Mouse (Mus musculus) heart, embryonic 13.5 days (tissue): ENCODE measurements at regions not wholly inside any gene's neighbourhood (a gene's known extent, or its start where the extent isn't known, plus 50 kb on each side); places are given as distances from the start of the nearest gene placed in this dataset.

Experiments used
- ATAC-seq: fragments of 200-750 bp; cut with Nextera tagmentation; 2 replicates; pipeline ENCODE4 v1.8.0; 2017; ENCODE audit warnings: moderate TSS enrichment; ENCODE audit not compliant: insufficient number of reproducible peaks, low FRiP score, low TSS enrichment; ENCODE audit errors: extremely low read depth
- H3K27ac ChIP-seq: fragments of 300-500 bp; sonication (generic); replicated peaks from 2 replicates; pipeline ENCODE4 v1.5.1; 2015; ENCODE audit warnings: moderate library complexity, mild to moderate bottlenecking, inconsistent platforms
- H3K27me3 ChIP-seq: fragments of 300-500 bp; sonication (generic); replicated peaks from 2 replicates; pipeline ENCODE4 v1.6.1; 2015; ENCODE audit warnings: mild to moderate bottlenecking, inconsistent platforms
- H3K36me3 ChIP-seq: fragments of 300-500 bp; sonication (generic); 2 replicates; pipeline ENCODE4 v1.6.1; 2015; ENCODE audit warnings: mild to moderate bottlenecking, inconsistent platforms
- H3K4me1 ChIP-seq: fragments of 300-500 bp; sonication (generic); 2 replicates; pipeline ENCODE4 v1.6.1; 2015; ENCODE audit warnings: inconsistent platforms
- H3K4me2 ChIP-seq: fragments of 300-500 bp; sonication (generic); 2 replicates; pipeline ENCODE4 v1.6.1; 2015; ENCODE audit warnings: inconsistent platforms, mild to moderate bottlenecking, moderate library complexity
- H3K4me3 ChIP-seq: fragments of 300-500 bp; sonication (generic); 2 replicates; pipeline ENCODE4 v1.5.1; 2015; ENCODE audit warnings: moderate library complexity, mild to moderate bottlenecking, inconsistent platforms
- H3K9ac ChIP-seq: fragments of 300-500 bp; sonication (generic); 2 replicates; pipeline ENCODE4 v1.6.1; 2015; ENCODE audit warnings: inconsistent platforms, mild to moderate bottlenecking, moderate library complexity
- H3K9me3 ChIP-seq: fragments of 300-500 bp; sonication (generic); 2 replicates; pipeline ENCODE4 v1.6.1; 2016; ENCODE audit warnings: inconsistent platforms
- WGBS: fragments of 180-500 bp; shearing (Covaris S2); methylation state at CpG from one replicate; pipeline ENCODE4 v1.1.7; 2015; ENCODE audit warnings: mixed read lengths; 5-methylcytosine and 5-hydroxymethylcytosine counted together

DNA sequence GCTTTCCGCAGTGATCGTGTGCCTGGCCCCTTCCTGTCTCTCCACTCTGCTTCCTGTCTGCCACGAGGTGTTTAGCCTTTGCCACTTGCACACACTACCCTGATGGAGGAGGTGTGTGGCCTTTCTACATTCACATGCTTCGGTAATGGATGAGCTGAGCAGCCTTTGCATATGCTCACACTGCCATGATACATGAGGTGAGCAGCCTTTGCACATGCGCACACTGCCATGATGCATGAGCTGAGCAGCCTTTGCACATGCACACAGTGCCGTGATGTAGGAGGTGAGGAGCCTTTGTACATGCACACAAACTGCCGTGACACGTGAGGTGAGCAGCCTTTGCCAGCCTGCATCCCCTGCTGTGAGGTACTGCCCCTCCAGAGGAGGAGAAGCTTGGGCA, 58.3 kb downstream of the Erv3 start:
- no peaks in the 10 kb centered on the region for H3K27me3 ChIP-seq
- H3K4me2 ChIP-seq = no peak overlapping the region
- H3K4me1 ChIP-seq = no peaks in the 10 kb centered on the region
- WGBS = 65% methylated on average over 8 of the region's 8 CpGs
- no peak overlapping the region for H3K4me3 ChIP-seq
- no peak for ATAC-seq
- H3K27ac ChIP-seq = no peak overlapping the region
- H3K36me3 ChIP-seq = no peaks in the 10 kb centered on the region
- no peaks in the 10 kb centered on the region for H3K9me3 ChIP-seq
- no peak overlapping the region for H3K9ac ChIP-seq

DNA sequence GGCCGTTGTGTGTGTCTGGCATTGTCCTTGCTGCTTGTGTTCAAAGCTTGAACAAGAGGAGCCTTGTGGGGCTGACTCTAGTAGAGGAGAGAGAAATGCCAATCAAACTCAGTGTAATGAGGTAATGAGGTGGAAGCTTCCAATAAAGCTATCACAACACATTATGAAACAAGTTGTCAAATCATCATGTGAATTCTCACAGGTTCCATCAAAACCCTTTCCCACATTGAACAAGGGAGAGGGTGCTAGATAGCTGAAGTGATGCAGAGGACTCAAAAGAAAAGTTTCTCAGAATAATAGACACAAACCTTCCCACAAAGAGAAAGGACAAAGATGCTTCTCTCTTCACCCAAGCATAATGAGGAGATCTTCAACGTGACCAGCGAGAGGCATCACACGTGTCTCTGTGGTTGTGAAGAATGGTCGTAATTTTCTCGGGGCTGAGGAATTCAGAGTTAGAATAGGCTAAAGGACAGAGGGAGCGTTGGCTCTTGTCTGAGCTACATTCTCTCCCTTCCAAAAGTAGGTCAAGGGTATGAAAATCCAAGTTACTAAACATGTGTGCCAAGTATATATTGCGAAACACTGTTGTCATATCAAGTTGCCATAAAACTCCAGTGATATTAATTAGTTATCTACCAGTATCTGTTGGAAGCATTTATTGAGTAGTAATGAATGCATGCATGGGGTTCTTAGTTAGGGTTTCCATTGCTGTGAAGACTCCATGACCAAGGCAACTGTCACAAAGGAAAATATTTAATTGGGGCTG, 59.2 kb downstream of the Erv3 start:
- no peak overlapping the region for H3K4me3 ChIP-seq
- no peak overlapping the region for H3K27ac ChIP-seq
- no peaks in the 10 kb centered on the region for H3K4me1 ChIP-seq
- WGBS = 91% methylated on average over 8 of the region's 8 CpGs
- H3K4me2 ChIP-seq = no peak overlapping the region
- H3K27me3 ChIP-seq = no peaks in the 10 kb centered on the region
- ATAC-seq = no peak
- no peak overlapping the region for H3K9ac ChIP-seq
- no peaks in the 10 kb centered on the region for H3K36me3 ChIP-seq
- H3K9me3 ChIP-seq = no peaks in the 10 kb centered on the region

GRCm38 (mm10) chr2:131799486-131799885, 60.1 kb downstream of the Erv3 start:
- Histone ChIP-seq H3K4me2 (no peak overlapping the region), H3K4me1 (no peaks in the 10 kb centered on the region), H3K9ac (no peak overlapping the region), H3K27me3 (no peaks in the 10 kb centered on the region), H3K36me3 (no peaks in the 10 kb centered on the region), H3K27ac (no peak overlapping the region), H3K9me3 (no peaks in the 10 kb centered on the region), H3K4me3 (no peak overlapping the region)
- WGBS = 82% methylated on average over 7 of the region's 7 CpGs
- no peak for ATAC-seq

DNA sequence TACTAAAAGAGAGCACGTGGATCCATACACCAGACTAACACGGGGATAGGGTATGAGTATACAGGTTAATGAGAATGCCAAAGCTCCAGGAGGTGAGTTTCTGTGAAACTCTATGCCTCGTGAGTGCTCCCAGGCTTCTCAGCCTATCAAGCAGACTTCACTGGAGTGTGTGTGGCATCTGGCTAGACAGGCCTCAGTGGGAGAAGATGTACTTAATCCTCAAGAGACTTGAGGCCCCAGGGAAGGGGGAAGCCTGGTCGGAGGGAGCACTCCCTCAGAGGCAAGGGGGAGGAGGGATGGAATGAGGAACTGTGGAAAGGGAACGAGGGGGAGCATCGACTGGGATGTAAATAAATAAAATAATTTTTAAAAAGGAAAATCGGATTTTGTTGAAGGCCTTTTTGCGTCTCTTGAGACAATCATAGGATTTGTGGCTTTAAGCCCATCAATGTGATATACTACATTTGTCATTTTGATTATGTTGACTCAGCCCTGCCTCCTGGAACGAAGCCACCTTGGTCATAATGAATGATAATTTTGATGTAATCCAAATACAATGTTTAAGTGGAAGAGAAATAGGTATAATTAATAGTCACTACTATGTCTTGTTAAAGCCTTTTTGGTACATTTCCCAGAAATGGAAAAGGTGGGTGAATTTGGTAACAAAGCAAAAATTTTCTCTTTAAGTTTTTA, 62.4 kb downstream of the Erv3 start:
- WGBS = 63% methylated on average over 9 of the region's 9 CpGs
- H3K4me1 ChIP-seq = no peaks in the 10 kb centered on the region
- ATAC-seq = no peak

GRCm38 (mm10) chr2:131775381-131775780, 84.2 kb downstream of the Erv3 start:
- Histone ChIP-seq H3K4me2 (no peak overlapping the region), H3K27me3 (no peaks in the 10 kb centered on the region), H3K4me3 (no peak overlapping the region), H3K9ac (no peak overlapping the region), H3K9me3 (peaks cover 9% of the 10 kb centered on the region; the same call in 1 of the 2 replicates), H3K36me3 (no peaks in the 10 kb centered on the region), H3K4me1 (no peaks in the 10 kb centered on the region), H3K27ac (no peak overlapping the region)
- ATAC-seq = no peak
- WGBS = 91% methylated on average over 1 of the region's 1 CpGs

More for the DNA sequence above, 62.4 kb downstream of the Erv3 start:
- Histone ChIP-seq H3K4me3 (no peak overlapping the region), H3K27ac (no peak overlapping the region), H3K9me3 (no peaks in the 10 kb centered on the region), H3K9ac (no peak overlapping the region), H3K4me2 (no peak overlapping the region), H3K36me3 (no peaks in the 10 kb centered on the region), H3K27me3 (no peaks in the 10 kb centered on the region)

DNA sequence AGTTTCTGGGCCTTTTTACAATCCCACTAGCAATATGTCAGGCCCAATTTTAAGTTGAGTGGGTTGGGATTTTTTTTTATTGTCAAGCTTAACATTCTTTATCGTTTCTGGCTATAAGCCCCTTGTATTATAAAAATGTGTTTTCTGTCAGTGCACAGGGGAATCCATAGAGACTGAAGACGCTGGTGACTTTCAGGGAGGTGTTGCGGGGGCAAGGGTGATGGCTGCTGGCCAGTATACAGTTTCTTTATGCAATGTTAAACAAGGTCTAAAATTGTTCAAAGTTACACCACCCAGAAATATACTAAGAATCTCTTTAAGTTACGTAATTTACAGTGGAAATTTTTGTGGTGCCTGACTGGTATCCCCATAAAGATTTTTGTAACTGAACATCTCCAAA, 85.9 kb downstream of the Erv3 start:
- WGBS = 74% methylated on average over 4 of the region's 4 CpGs

GRCm38 (mm10) chr2:131772163-131772562, 87.4 kb downstream of the Erv3 start:
- no peak for ATAC-seq

More for the DNA sequence above, 85.9 kb downstream of the Erv3 start:
- no peak overlapping the region for H3K4me2 ChIP-seq
- H3K36me3 ChIP-seq = no peaks in the 10 kb centered on the region
- no peak overlapping the region for H3K27ac ChIP-seq
- H3K9me3 ChIP-seq = peaks cover under 1% of the 10 kb centered on the region; the same call in 1 of the 2 replicates
- H3K27me3 ChIP-seq = no peaks in the 10 kb centered on the region
- no peak for ATAC-seq
- no peak overlapping the region for H3K9ac ChIP-seq
- H3K4me1 ChIP-seq = no peaks in the 10 kb centered on the region
- no peak overlapping the region for H3K4me3 ChIP-seq

DNA sequence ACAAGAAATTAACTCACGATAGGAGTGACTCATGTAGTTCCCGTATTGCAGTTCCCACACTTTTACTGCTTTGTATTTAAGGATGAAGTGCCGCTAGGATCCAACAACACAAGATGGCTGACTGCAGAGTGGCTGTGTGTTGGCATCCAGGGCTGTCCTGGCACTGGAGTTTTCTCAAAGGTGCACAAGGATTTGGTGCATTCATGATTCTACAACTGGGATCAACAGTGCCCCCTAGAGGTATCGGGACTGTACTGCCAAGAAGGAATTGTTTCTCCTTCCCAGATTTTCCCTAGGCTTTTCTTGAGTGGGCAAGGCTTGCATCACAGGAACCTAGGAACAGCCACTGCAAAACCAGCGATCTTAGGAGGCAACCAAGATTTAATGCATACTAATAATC, 88.7 kb downstream of the Erv3 start:
- no peaks in the 10 kb centered on the region for H3K9me3 ChIP-seq
- H3K9ac ChIP-seq = no peak overlapping the region
- no peak overlapping the region for H3K4me3 ChIP-seq
- 57% methylated on average over 5 of the region's 5 CpGs for WGBS
- no peak overlapping the region for H3K27ac ChIP-seq
- H3K27me3 ChIP-seq = no peaks in the 10 kb centered on the region
- H3K4me1 ChIP-seq = no peaks in the 10 kb centered on the region
- H3K36me3 ChIP-seq = no peaks in the 10 kb centered on the region
- ATAC-seq = no peak
- H3K4me2 ChIP-seq = no peak overlapping the region

More at GRCm38 (mm10) chr2:131772163-131772562, 87.4 kb downstream of the Erv3 start:
- no peaks in the 10 kb centered on the region for H3K4me1 ChIP-seq
- H3K36me3 ChIP-seq = no peaks in the 10 kb centered on the region
- H3K27ac ChIP-seq = no peak overlapping the region
- no peak overlapping the region for H3K4me2 ChIP-seq
- H3K4me3 ChIP-seq = no peak overlapping the region
- WGBS = 72% methylated on average over 5 of the region's 5 CpGs
- no peak overlapping the region for H3K9ac ChIP-seq
- no peaks in the 10 kb centered on the region for H3K27me3 ChIP-seq
- no peaks in the 10 kb centered on the region for H3K9me3 ChIP-seq

DNA sequence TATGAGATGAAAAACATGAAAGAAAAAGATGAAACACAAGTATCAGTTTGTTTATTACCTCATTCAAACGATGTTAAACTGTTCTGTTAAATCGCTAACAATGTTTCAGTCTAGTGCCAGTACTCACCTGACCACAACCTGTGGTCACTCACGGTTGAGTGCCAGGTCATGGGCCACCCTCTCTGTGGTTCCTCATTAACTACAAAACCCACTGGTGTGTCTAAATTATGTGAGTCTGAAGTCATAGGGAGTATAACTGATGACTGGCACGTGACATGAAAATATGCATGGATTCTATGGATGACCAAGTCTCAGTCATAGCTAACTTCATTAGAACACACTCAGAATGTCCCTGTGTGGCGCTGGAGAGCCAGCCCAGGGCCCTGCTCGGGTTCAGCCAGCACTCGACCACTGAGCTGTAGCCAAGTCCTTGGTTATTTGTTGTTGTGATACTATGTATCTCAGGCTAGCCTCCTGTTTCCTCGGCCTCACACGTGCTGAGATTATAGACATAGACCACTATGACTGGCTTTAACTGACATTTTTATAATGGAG, 89.8 kb downstream of the Erv3 start:
- Histone ChIP-seq H3K4me1 (no peaks in the 10 kb centered on the region), H3K4me3 (no peak overlapping the region), H3K36me3 (no peaks in the 10 kb centered on the region), H3K4me2 (no peak overlapping the region), H3K9ac (no peak overlapping the region), H3K27me3 (no peaks in the 10 kb centered on the region), H3K27ac (no peak overlapping the region), H3K9me3 (no peaks in the 10 kb centered on the region)
- ATAC-seq = no peak
- WGBS = 78% methylated on average over 9 of the region's 9 CpGs

DNA sequence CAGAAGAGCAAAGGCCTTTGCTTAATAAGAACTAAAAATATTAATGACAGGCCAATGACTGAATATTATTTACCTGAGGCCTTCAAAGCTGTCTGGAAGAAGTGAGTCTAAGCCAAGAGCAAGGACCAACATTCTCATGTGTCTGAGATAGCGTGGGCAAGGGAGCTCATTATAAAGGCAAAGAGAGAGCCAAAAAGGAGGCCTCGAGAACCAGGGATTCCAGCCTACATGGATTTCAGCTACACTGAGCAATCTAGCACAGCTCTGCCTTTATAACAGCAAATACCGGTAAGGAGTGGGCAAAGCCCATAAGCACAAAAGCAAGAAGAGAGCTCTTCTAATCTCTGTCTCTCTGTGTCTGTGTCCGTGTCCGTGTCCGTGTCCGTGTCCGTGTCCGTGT, 93.0 kb downstream of the Erv3 start:
- Histone ChIP-seq H3K4me1 (no peaks in the 10 kb centered on the region), H3K9ac (no peak overlapping the region), H3K27me3 (no peaks in the 10 kb centered on the region), H3K36me3 (no peaks in the 10 kb centered on the region), H3K4me3 (no peak overlapping the region), H3K9me3 (no peaks in the 10 kb centered on the region), H3K4me2 (no peak overlapping the region), H3K27ac (no peak overlapping the region)
- ATAC-seq = no peak
- WGBS = 89% methylated on average over 9 of the region's 9 CpGs

DNA sequence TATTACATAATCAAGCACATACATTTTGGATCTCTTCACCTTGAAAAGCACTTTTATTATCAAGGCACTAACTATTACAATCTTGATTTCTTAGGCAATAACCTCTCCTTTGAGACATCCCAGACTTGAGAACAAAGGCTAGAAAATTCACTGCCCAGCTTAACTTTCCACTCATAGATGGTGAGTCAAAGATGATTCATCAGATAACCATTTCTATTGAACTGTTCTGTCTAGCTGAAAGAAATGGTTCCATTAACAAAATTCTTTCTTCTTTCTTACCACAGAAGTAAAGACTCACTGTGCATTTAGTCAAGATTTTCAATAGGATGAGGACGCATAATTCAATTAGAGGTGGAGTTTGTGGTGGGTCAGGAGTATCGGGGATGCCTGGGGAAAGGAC, 98.0 kb downstream of the Erv3 start:
- no peak for ATAC-seq
- Histone ChIP-seq H3K27ac (no peak overlapping the region), H3K4me1 (no peaks in the 10 kb centered on the region), H3K36me3 (no peaks in the 10 kb centered on the region), H3K9me3 (no peaks in the 10 kb centered on the region), H3K27me3 (no peaks in the 10 kb centered on the region), H3K9ac (no peak overlapping the region), H3K4me3 (no peak overlapping the region), H3K4me2 (no peak overlapping the region)
- WGBS = 79% methylated on average over 2 of the region's 2 CpGs
